In the genomic region with DNA sequence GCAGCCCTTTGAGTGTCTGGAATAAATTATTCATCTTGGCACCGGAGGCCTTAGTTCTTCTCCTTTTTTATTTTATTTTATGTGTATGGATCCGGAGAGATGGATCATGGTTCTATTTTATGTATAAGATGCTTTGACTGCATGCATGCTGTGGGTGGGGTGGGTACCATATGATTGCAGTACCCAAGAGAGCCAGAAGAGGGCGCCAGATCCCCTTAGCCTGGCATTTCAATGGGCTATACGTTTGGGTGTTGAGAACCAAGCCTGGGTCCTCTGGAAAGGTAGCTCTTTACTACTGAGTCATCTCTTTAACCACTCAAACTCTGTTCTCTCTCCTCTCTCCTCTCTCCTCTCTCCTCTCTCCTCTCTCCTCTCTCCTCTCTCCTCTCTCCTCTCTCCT, we compare ENCODE assay signal across 12 mouse cellular contexts. TPM values are rescaled to one million over a fixed set of nuclear protein-coding genes. Genes with fewer than 3 reads are reported as not detected.
A peak's percentile ranks its signal among the peaks of the same experiment; 100 is the strongest.
DNase-seq lines count a peak whose midpoint lies in the region; TF ChIP-seq lines count a peak whose summit lies in the region.
"Had no signal": no experiment of that assay in that cellular context is flagged by ENCODE, and none has a peak within 500 bp of the region (broad histone marks: within the 10 kb centered on the region; RNA-seq: fewer than 3 reads in every experiment).

No protein-coding gene starts in this region.

- TF ChIP-seq CTCF in lung, adult 2 months (IDR thresholded peaks at IDR 0.05; ENCODE audit: insufficient read depth, low read length): peak; percentile 57

- peak; percentile 49 to 55 for DNase-seq in cerebellum, postnatal 10 days
- DNase-seq in cerebellum, adult 8-10 months: no peak
- no peak for DNase-seq in lung, adult 2 months
- no peak for DNase-seq in lung, adult 18-20 months
- DNase-seq in adrenal gland, postnatal 36 days: peak; percentile 20 to 23
- peak; percentile 31 for DNase-seq in thymus, postnatal 14 days
- no peak for DNase-seq in left cerebral cortex, adult 8-10 months (ENCODE audit: low spot score in 2 of 2)
- DNase-seq in layer of hippocampus, postnatal 36 days: no peak
- DNase-seq: cerebellum, adult 11 months; right cerebral cortex, postnatal 4 days had no signal

- no peaks in the 10 kb centered on the region for H3K4me1 ChIP-seq in lung, adult 2 months (ENCODE audit: control insufficient read depth, insufficient read depth, low read length)

- no peak overlapping the region for H3K4me3 ChIP-seq in lung, adult 2 months (replicated peaks; ENCODE audit: extremely low read depth, low read depth, low read length)
- H3K4me3 ChIP-seq: lung, embryonic 15.5 days had no signal

- no peak for TF ChIP-seq POLR2A in lung, adult 2 months (IDR thresholded peaks at IDR 0.05; ENCODE audit: borderline replicate concordance, extremely low read depth, low read depth, low read length)

- 38% methylated on average over 4 of the region's 4 CpGs for whole genome bisulfite sequencing in lung, adult 2 months

RNA-seq across cellular contexts. Expression of a gene that starts 19.4 kb away (rescaled TPM):
- polyA plus RNA-seq in lung, adult 2 months (2012; rRNA removed): 1.3 and 1.9 TPM in 2 replicates
- total RNA-seq in adrenal gland, postnatal 36 days (2021): under 1 TPM; 0.36 to 0.40 TPM
- total RNA-seq in left cerebral cortex, adult 8-10 months (2022): not detected
- total RNA-seq in layer of hippocampus, postnatal 36 days (2021): not detected

RNA-seq across cellular contexts. Expression of a gene that starts 23.5 kb away (rescaled TPM):
- polyA plus RNA-seq in lung, adult 2 months (2012; rRNA removed): 0.19 and 3.7 TPM in 2 replicates
- not detected for total RNA-seq in adrenal gland, postnatal 36 days (2021)
- total RNA-seq in left cerebral cortex, adult 8-10 months (2022): not detected
- total RNA-seq in layer of hippocampus, postnatal 36 days (2021): under 1 TPM in 1 of 2 experiments, not detected in 1; 0.25 TPM
- polyA plus RNA-seq: heart, embryonic 14.5 days had no signal

RNA-seq across cellular contexts. Expression of a gene that starts 46.7 kb away (rescaled TPM):
- 3.1 and 7.3 TPM in 2 replicates for polyA plus RNA-seq in lung, adult 2 months (2012; rRNA removed)
- total RNA-seq in adrenal gland, postnatal 36 days (2021): not detected
- total RNA-seq in left cerebral cortex, adult 8-10 months (2022): not detected
- under 1 TPM; 0.30 to 0.50 TPM for total RNA-seq in layer of hippocampus, postnatal 36 days (2021)

Comparison
In these comparisons a context has a peak if more than half of its experiments do, and no peak if none do; other contexts are left out.
1. DNase-seq: peak in cerebellum, postnatal 10 days (2 of 2), adrenal gland, postnatal 36 days (2 of 2) and thymus, postnatal 14 days (single experiment); none in cerebellum, adult 8-10 months (single experiment), lung, adult 2 months (single experiment), lung, adult 18-20 months (0 of 2), left cerebral cortex, adult 8-10 months (0 of 2) and layer of hippocampus, postnatal 36 days (0 of 2).